In the genomic region with DNA sequence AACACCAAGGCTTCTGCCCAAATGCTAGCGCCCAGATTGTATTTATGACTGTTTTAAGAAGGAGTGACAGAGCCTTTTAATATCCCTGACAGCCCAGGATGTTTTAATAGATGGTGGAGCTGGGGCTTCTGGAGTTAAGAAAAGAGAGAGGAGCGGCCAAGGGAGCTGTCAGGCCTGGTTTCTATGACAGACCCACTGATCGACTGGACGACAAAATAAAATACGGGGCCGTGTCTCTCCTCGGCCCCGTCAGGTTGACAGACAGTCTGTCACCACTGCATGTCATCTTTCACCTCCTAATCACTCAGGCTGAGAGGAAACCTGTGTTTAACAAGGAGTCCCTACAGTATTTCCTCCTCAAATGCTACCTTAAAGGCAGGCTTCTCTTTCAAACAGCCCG, we compare ENCODE assay signal across 25 mouse cellular contexts. TPM values are rescaled to one million over a fixed set of nuclear protein-coding genes. Genes with fewer than 3 reads are reported as not detected.
DNase-seq lines count a peak whose midpoint lies in the region; ATAC-seq and TF ChIP-seq lines count a peak whose summit lies in the region.
"Had no signal": no experiment of that assay in that cellular context is flagged by ENCODE, and none has a peak within 500 bp of the region (broad histone marks: within the 10 kb centered on the region; RNA-seq: fewer than 3 reads in every experiment).

No protein-coding gene starts in this region.

- intact Hi-C loops in heart, postnatal 10 days (cut with DNase I): no loop called here

- DNase-seq in forebrain, embryonic 10.5 days (ENCODE audit: extremely low spot score, low spot score): no peak
- no peak for DNase-seq in forebrain, postnatal 0 days
- no peak for DNase-seq in right cerebral cortex, postnatal 36 days (ENCODE audit: low spot score in 2 of 2)
- no peak for DNase-seq in heart, postnatal 10 days
- DNase-seq: adrenal gland, adult 8-10 months; cerebellum, postnatal 10 days; gastrocnemius, adult 2 months; heart, postnatal 36 days; kidney, adult 9 months; kidney, postnatal 4 days; liver, embryonic 13.5 days; lung, embryonic 14.5 days; lung, postnatal 36 days; spleen, adult 18-20 months; thymus, postnatal 4 days had no signal

- ATAC-seq in forebrain, postnatal 0 days: no peak
- no peak for ATAC-seq in neural tube, embryonic 12.5 days (ENCODE audit: low FRiP score, low read depth)
- no peak for ATAC-seq in neural tube, embryonic 15.5 days (ENCODE audit: low FRiP score)
- ATAC-seq in hindbrain, embryonic 15.5 days (ENCODE audit: low FRiP score, low read depth): no peak
- no peak for ATAC-seq in kidney, embryonic 16.5 days (ENCODE audit: low FRiP score, low TSS enrichment)
- ATAC-seq: CD4-positive, CD25-positive, alpha-beta regulatory T cell, adult 4 months; intestine, embryonic 15.5 days; Patski had no signal

- TF ChIP-seq CTCF in forebrain, postnatal 0 days (IDR thresholded peaks at IDR 0.05; ENCODE audit: low read depth): no peak

- H3K27ac ChIP-seq in forebrain, embryonic 10.5 days: peak overlapping the region; percentile 91
- H3K27ac ChIP-seq in forebrain, postnatal 0 days (ENCODE audit: low read depth, low read length): no peak overlapping the region
- H3K27ac ChIP-seq in neural tube, embryonic 12.5 days: peak overlapping the region; percentile 33; the same call in 1 of the 2 replicates
- H3K27ac ChIP-seq in neural tube, embryonic 15.5 days (replicated peaks): no peak overlapping the region
- H3K27ac ChIP-seq in hindbrain, embryonic 15.5 days (replicated peaks): 0 out of 2 replicates have a peak overlapping the region, but pooled peaks have one; percentile 18
- H3K27ac ChIP-seq in kidney, embryonic 16.5 days (ENCODE audit: low read length): no peak overlapping the region
- H3K27ac ChIP-seq: heart, embryonic 13.5 days; intestine, embryonic 15.5 days; limb, embryonic 12.5 days; liver, embryonic 13.5 days had no signal

- H3K36me3 ChIP-seq in forebrain, embryonic 10.5 days (replicated peaks): peaks cover 9% of the 10 kb centered on the region
- H3K36me3 ChIP-seq in forebrain, postnatal 0 days (ENCODE audit: insufficient read depth): peaks cover 3% of the 10 kb centered on the region; the same call in 1 of the 2 replicates
- H3K36me3 ChIP-seq in neural tube, embryonic 12.5 days: no peaks in the 10 kb centered on the region
- no peaks in the 10 kb centered on the region for H3K36me3 ChIP-seq in neural tube, embryonic 15.5 days
- no peaks in the 10 kb centered on the region for H3K36me3 ChIP-seq in hindbrain, embryonic 15.5 days
- H3K36me3 ChIP-seq in kidney, embryonic 16.5 days (ENCODE audit: insufficient read depth, low read length): no peaks in the 10 kb centered on the region
- H3K36me3 ChIP-seq: heart, embryonic 13.5 days; intestine, embryonic 15.5 days; liver, embryonic 13.5 days had no signal

- H3K4me3 ChIP-seq in forebrain, embryonic 10.5 days: no peak overlapping the region
- no peak overlapping the region for H3K4me3 ChIP-seq in forebrain, postnatal 0 days (ENCODE audit: low read depth, low read length)
- H3K4me3 ChIP-seq in neural tube, embryonic 12.5 days: no peak overlapping the region
- H3K4me3 ChIP-seq in neural tube, embryonic 15.5 days (replicated peaks): no peak overlapping the region
- no peak overlapping the region for H3K4me3 ChIP-seq in hindbrain, embryonic 15.5 days
- no peak overlapping the region for H3K4me3 ChIP-seq in kidney, embryonic 16.5 days (ENCODE audit: low read length)
- H3K4me3 ChIP-seq: gastrocnemius, adult 2 months; heart, embryonic 13.5 days; intestine, embryonic 15.5 days; limb, embryonic 12.5 days; liver, embryonic 13.5 days had no signal

- peaks cover 95% of the 10 kb centered on the region for H3K4me1 ChIP-seq in forebrain, embryonic 10.5 days
- 0 out of 2 replicates have a peak, but pooled peaks cover 3% of the 10 kb centered on the region for H3K4me1 ChIP-seq in forebrain, postnatal 0 days (ENCODE audit: insufficient read depth)
- peaks cover 89% of the 10 kb centered on the region for H3K4me1 ChIP-seq in neural tube, embryonic 12.5 days
- peaks cover 58% of the 10 kb centered on the region for H3K4me1 ChIP-seq in neural tube, embryonic 15.5 days
- H3K4me1 ChIP-seq in hindbrain, embryonic 15.5 days (replicated peaks): peaks cover 57% of the 10 kb centered on the region
- H3K4me1 ChIP-seq in kidney, embryonic 16.5 days (ENCODE audit: insufficient read depth, low read length): peaks cover 26% of the 10 kb centered on the region

- H3K27me3 ChIP-seq in forebrain, embryonic 10.5 days (ENCODE audit: poor library complexity, severe bottlenecking): no peaks in the 10 kb centered on the region
- H3K27me3 ChIP-seq in forebrain, postnatal 0 days (ENCODE audit: insufficient read depth, low read length): no peaks in the 10 kb centered on the region
- H3K27me3 ChIP-seq in neural tube, embryonic 12.5 days (replicated peaks): no peaks in the 10 kb centered on the region
- H3K27me3 ChIP-seq in neural tube, embryonic 15.5 days (replicated peaks): no peaks in the 10 kb centered on the region
- H3K27me3 ChIP-seq in hindbrain, embryonic 15.5 days: no peaks in the 10 kb centered on the region
- no peaks in the 10 kb centered on the region for H3K27me3 ChIP-seq in kidney, embryonic 16.5 days (ENCODE audit: insufficient read depth, low read length)
- H3K27me3 ChIP-seq: heart, embryonic 13.5 days; Patski had no signal

- no peak overlapping the region for H3K4me2 ChIP-seq in forebrain, postnatal 0 days (ENCODE audit: low read depth)
- H3K4me2 ChIP-seq in neural tube, embryonic 12.5 days (replicated peaks): 0 out of 2 replicates have a peak overlapping the region, but pooled peaks have one; percentile 6
- no peak overlapping the region for H3K4me2 ChIP-seq in neural tube, embryonic 15.5 days
- no peak overlapping the region for H3K4me2 ChIP-seq in hindbrain, embryonic 15.5 days
- H3K4me2 ChIP-seq in kidney, embryonic 16.5 days (replicated peaks; ENCODE audit: low read depth, low read length): no peak overlapping the region
- H3K4me2 ChIP-seq: heart, embryonic 13.5 days; intestine, embryonic 15.5 days; limb, embryonic 12.5 days; liver, embryonic 13.5 days; lung, embryonic 14.5 days had no signal

- no peaks in the 10 kb centered on the region for H3K9me3 ChIP-seq in forebrain, embryonic 10.5 days
- H3K9me3 ChIP-seq in forebrain, postnatal 0 days (ENCODE audit: low read length): no peaks in the 10 kb centered on the region
- no peaks in the 10 kb centered on the region for H3K9me3 ChIP-seq in neural tube, embryonic 12.5 days
- H3K9me3 ChIP-seq in neural tube, embryonic 15.5 days (replicated peaks): no peaks in the 10 kb centered on the region
- H3K9me3 ChIP-seq in hindbrain, embryonic 15.5 days: no peaks in the 10 kb centered on the region
- H3K9me3 ChIP-seq in kidney, embryonic 16.5 days (ENCODE audit: low read length): no peaks in the 10 kb centered on the region
- H3K9me3 ChIP-seq: heart, embryonic 13.5 days; intestine, embryonic 15.5 days; limb, embryonic 12.5 days; liver, embryonic 13.5 days had no signal

- H3K9ac ChIP-seq in forebrain, postnatal 0 days: no peak overlapping the region
- 0 out of 2 replicates have a peak overlapping the region, but pooled peaks have one; percentile 5 for H3K9ac ChIP-seq in neural tube, embryonic 12.5 days
- H3K9ac ChIP-seq in neural tube, embryonic 15.5 days (replicated peaks): no peak overlapping the region
- H3K9ac ChIP-seq in hindbrain, embryonic 15.5 days: no peak overlapping the region
- H3K9ac ChIP-seq in kidney, embryonic 16.5 days (replicated peaks; ENCODE audit: low read length): no peak overlapping the region
- H3K9ac ChIP-seq: heart, embryonic 13.5 days; intestine, embryonic 15.5 days; limb, embryonic 12.5 days; liver, embryonic 13.5 days; lung, embryonic 14.5 days had no signal

- WGBS in forebrain, embryonic 10.5 days: 80% methylated on average over 9 of the region's 9 CpGs
- 40% methylated on average over 9 of the region's 9 CpGs for WGBS in forebrain, postnatal 0 days
- 34% methylated on average over 9 of the region's 9 CpGs for WGBS in neural tube, embryonic 12.5 days
- 29% methylated on average over 9 of the region's 9 CpGs for WGBS in neural tube, embryonic 15.5 days
- 30% methylated on average over 9 of the region's 9 CpGs for WGBS in hindbrain, embryonic 15.5 days
- 54% methylated on average over 9 of the region's 9 CpGs for WGBS in kidney, embryonic 16.5 days

RNA-seq across cellular contexts. Expression of a gene that starts 15.0 kb away (rescaled TPM):
- 107 and 111 TPM in 2 replicates for polyA plus RNA-seq in forebrain, embryonic 10.5 days (2016; fragmentation: Nextera tagmentation; extraction: Ambion mirVana)
- total RNA-seq in forebrain, postnatal 0 days (2014; rRNA removed): 54.9 and 57.7 TPM in 2 replicates
- polyA plus RNA-seq in forebrain, postnatal 0 days (2015; fragmentation: Nextera tagmentation; extraction: Ambion mirVana): 86.4 and 88.8 TPM in 2 replicates
- 99.3 and 103 TPM in 2 replicates for polyA plus RNA-seq in neural tube, embryonic 12.5 days (2016; fragmentation: Nextera tagmentation; extraction: Ambion mirVana)
- 82.4 and 85.7 TPM in 2 replicates for polyA plus RNA-seq in neural tube, embryonic 15.5 days (2015; fragmentation: Nextera tagmentation; extraction: Ambion mirVana)
- 81.6 and 82.8 TPM in 2 replicates for polyA plus RNA-seq in hindbrain, embryonic 15.5 days (2015; fragmentation: Nextera tagmentation; extraction: Ambion mirVana)
- 83.7 and 88.3 TPM in 2 replicates for polyA plus RNA-seq in kidney, embryonic 16.5 days (2015; fragmentation: Nextera tagmentation; extraction: Ambion mirVana)
- 10 to 100 TPM; 28.0 to 30.8 TPM for total RNA-seq in heart, postnatal 10 days (2021)

RNA-seq across cellular contexts. Expression of a gene that starts 26.6 kb away (rescaled TPM):
- polyA plus RNA-seq in forebrain, embryonic 10.5 days (2016; fragmentation: Nextera tagmentation; extraction: Ambion mirVana): 0.36 and 0.40 TPM in 2 replicates
- total RNA-seq in forebrain, postnatal 0 days (2014; rRNA removed): not detected in 2 replicates
- polyA plus RNA-seq in forebrain, postnatal 0 days (2015; fragmentation: Nextera tagmentation; extraction: Ambion mirVana): 0.11 TPM in 1 of 2 replicates, not detected in the other
- polyA plus RNA-seq in neural tube, embryonic 12.5 days (2016; fragmentation: Nextera tagmentation; extraction: Ambion mirVana): 0.05 and 0.61 TPM in 2 replicates
- 0.47 and 5.2 TPM in 2 replicates for polyA plus RNA-seq in neural tube, embryonic 15.5 days (2015; fragmentation: Nextera tagmentation; extraction: Ambion mirVana)
- 0.35 and 0.41 TPM in 2 replicates for polyA plus RNA-seq in hindbrain, embryonic 15.5 days (2015; fragmentation: Nextera tagmentation; extraction: Ambion mirVana)
- 52.5 and 55.8 TPM in 2 replicates for polyA plus RNA-seq in kidney, embryonic 16.5 days (2015; fragmentation: Nextera tagmentation; extraction: Ambion mirVana)
- total RNA-seq in heart, postnatal 10 days (2021): under 1 TPM; 0.47 to 0.74 TPM
- total RNA-seq: gastrocnemius, adult 2 months; layer of hippocampus, postnatal 14 days had no signal

RNA-seq across cellular contexts. Expression of a gene that starts 42.5 kb away (rescaled TPM):
- polyA plus RNA-seq in forebrain, embryonic 10.5 days (2016; fragmentation: Nextera tagmentation; extraction: Ambion mirVana): 36.8 and 40.7 TPM in 2 replicates
- 26.2 and 30.3 TPM in 2 replicates for total RNA-seq in forebrain, postnatal 0 days (2014; rRNA removed)
- polyA plus RNA-seq in forebrain, postnatal 0 days (2015; fragmentation: Nextera tagmentation; extraction: Ambion mirVana): 28.1 and 33.1 TPM in 2 replicates
- polyA plus RNA-seq in neural tube, embryonic 12.5 days (2016; fragmentation: Nextera tagmentation; extraction: Ambion mirVana): 18.3 and 18.9 TPM in 2 replicates
- 30.8 and 35.8 TPM in 2 replicates for polyA plus RNA-seq in neural tube, embryonic 15.5 days (2015; fragmentation: Nextera tagmentation; extraction: Ambion mirVana)
- 30.4 and 32.5 TPM in 2 replicates for polyA plus RNA-seq in hindbrain, embryonic 15.5 days (2015; fragmentation: Nextera tagmentation; extraction: Ambion mirVana)
- polyA plus RNA-seq in kidney, embryonic 16.5 days (2015; fragmentation: Nextera tagmentation; extraction: Ambion mirVana): 38.0 TPM in 2 replicates
- 10 to 100 TPM; 11.8 to 12.8 TPM for total RNA-seq in heart, postnatal 10 days (2021)

RNA-seq across cellular contexts. Expression of a gene that starts 51.7 kb away (rescaled TPM):
- 25.1 and 25.6 TPM in 2 replicates for polyA plus RNA-seq in forebrain, embryonic 10.5 days (2016; fragmentation: Nextera tagmentation; extraction: Ambion mirVana)
- total RNA-seq in forebrain, postnatal 0 days (2014; rRNA removed): 5.8 and 7.1 TPM in 2 replicates
- polyA plus RNA-seq in forebrain, postnatal 0 days (2015; fragmentation: Nextera tagmentation; extraction: Ambion mirVana): 14.8 and 14.9 TPM in 2 replicates
- 41.4 and 46.9 TPM in 2 replicates for polyA plus RNA-seq in neural tube, embryonic 12.5 days (2016; fragmentation: Nextera tagmentation; extraction: Ambion mirVana)
- polyA plus RNA-seq in neural tube, embryonic 15.5 days (2015; fragmentation: Nextera tagmentation; extraction: Ambion mirVana): 29.2 and 42.0 TPM in 2 replicates
- polyA plus RNA-seq in hindbrain, embryonic 15.5 days (2015; fragmentation: Nextera tagmentation; extraction: Ambion mirVana): 21.9 and 25.9 TPM in 2 replicates
- 115 and 117 TPM in 2 replicates for polyA plus RNA-seq in kidney, embryonic 16.5 days (2015; fragmentation: Nextera tagmentation; extraction: Ambion mirVana)
- 10 to 100 TPM; 43.8 to 50.3 TPM for total RNA-seq in heart, postnatal 10 days (2021)
- polyA plus RNA-seq: CD4-positive, CD25-positive, alpha-beta regulatory T cell, adult 4 months had no signal

Comparison
In these comparisons a context has a peak if more than half of its experiments do, and no peak if none do; other contexts are left out.
1. H3K27ac ChIP-seq: peak in forebrain, embryonic 10.5 days (single experiment), neural tube, embryonic 12.5 days (single experiment) and hindbrain, embryonic 15.5 days (single experiment); none in forebrain, postnatal 0 days (single experiment), neural tube, embryonic 15.5 days (single experiment) and kidney, embryonic 16.5 days (single experiment).